Mouse (Mus musculus) myocyte (in vitro differentiated cells): ENCODE measurements around the gene Rabl3. TPM values are rescaled to one million over a fixed set of nuclear protein-coding genes. Genes with fewer than 3 reads are reported as not detected.

Source experiments
- H3K27me3 ChIP-seq: one replicate; pipeline ENCODE4 v1.6.1; 2011; ENCODE audit not compliant: control insufficient read depth, insufficient read depth, insufficient read length
- H3K36me3 ChIP-seq: one replicate; pipeline ENCODE4 v1.6.1; 2011; ENCODE audit not compliant: control insufficient read depth, insufficient read depth
- H3K4me2 ChIP-seq: one replicate; pipeline ENCODE4 v1.6.1; 2011; ENCODE audit warnings: low read depth, control low read depth
- H3K4me3 ChIP-seq: one replicate; pipeline ENCODE4 v1.5.1; 2011; ENCODE audit warnings: mild to moderate bottlenecking, control low read depth, moderate library complexity
- H3K79me2 ChIP-seq: one replicate; pipeline ENCODE4 v1.6.1; 2011; ENCODE audit not compliant: control insufficient read depth, insufficient read depth
- H3ac ChIP-seq: one replicate; pipeline ENCODE4 v1.6.1; 2011; ENCODE audit not compliant: control insufficient read depth, insufficient read length
- CEBPB ChIP-seq: IDR thresholded peaks from 2 replicates; pipeline ENCODE4 v1.6.1; 2011; ENCODE audit warnings: mild to moderate bottlenecking, moderate library complexity; ENCODE audit not compliant: poor library complexity, insufficient read depth, severe bottlenecking
- E2F4 ChIP-seq: IDR thresholded peaks from one replicate; pipeline ENCODE4 v1.6.1; 2011; ENCODE audit warnings: mild to moderate bottlenecking, control low read depth, moderate library complexity; ENCODE audit not compliant: insufficient read depth
- MAX ChIP-seq: IDR thresholded peaks from one replicate; pipeline ENCODE4 v1.6.1; 2011; ENCODE audit warnings: low read depth, mild to moderate bottlenecking, control low read depth
- MYOD1 ChIP-seq, 3 experiments: IDR thresholded peaks; one replicate each; pipeline ENCODE4 v1.6.1; 2011; ENCODE audit warnings: control low read depth in 2 of 3, low read depth in 2 of 3, mild to moderate bottlenecking in 2 of 3, moderate library complexity in 1 of 3; ENCODE audit not compliant: insufficient read length in 2 of 3, control insufficient read depth in 1 of 3
- MYOG ChIP-seq, 3 experiments: IDR thresholded peaks; one replicate each; pipeline ENCODE4 v1.6.1; 2011; ENCODE audit warnings: control low read depth in 2 of 3, low read depth in 2 of 3, mild to moderate bottlenecking in 2 of 3; ENCODE audit not compliant: insufficient read length in 2 of 3, control insufficient read depth in 1 of 3, insufficient read depth in 1 of 3
- POLR2A ChIP-seq: IDR thresholded peaks from one replicate; pipeline ENCODE4 v1.6.1; 2011; ENCODE audit warnings: low read depth, mild to moderate bottlenecking, control low read depth, moderate library complexity; ENCODE audit not compliant: insufficient read length
- POLR2AphosphoS2 ChIP-seq: IDR thresholded peaks from one replicate; pipeline ENCODE4 v1.6.1; 2011; ENCODE audit warnings: low read depth, control low read depth; ENCODE audit not compliant: insufficient read length
- REST ChIP-seq: IDR thresholded peaks from one replicate; pipeline ENCODE4 v1.6.1; 2011; ENCODE audit warnings: mild to moderate bottlenecking, control low read depth, moderate library complexity; ENCODE audit not compliant: insufficient read depth, insufficient read length
- SRF ChIP-seq: IDR thresholded peaks from one replicate; pipeline ENCODE4 v1.6.1; 2011; ENCODE audit warnings: low read depth; ENCODE audit not compliant: control insufficient read depth, insufficient read length
- TCF12 ChIP-seq: IDR thresholded peaks from one replicate; pipeline ENCODE4 v1.6.1; 2011; ENCODE audit warnings: mild to moderate bottlenecking, control low read depth; ENCODE audit not compliant: poor library complexity, insufficient read depth, severe bottlenecking
- TCF3 ChIP-seq: IDR thresholded peaks from one replicate; pipeline ENCODE4 v1.6.1; 2011; ENCODE audit warnings: low read depth, control low read depth; ENCODE audit not compliant: insufficient read length
- USF1 ChIP-seq: IDR thresholded peaks from one replicate; pipeline ENCODE4 v1.6.1; 2011; ENCODE audit warnings: low read depth, mild to moderate bottlenecking, control low read depth, moderate library complexity
- polyA plus RNA-seq: library from polyadenylated mRNA; unstranded; fragments of >200 nt; fragmentation: generic; extraction: Trizol; gene quantifications from one replicate; pipeline ENCODE4 v1.2.1, GENCODE M21; 2012; ENCODE audit warnings: missing spikeins

The Rabl3 gene
- polyA plus RNA-seq, 1 experiment: 6.0 TPM

GRCm38 (mm10) chr16:37552824-37553223 lies 13.1 kb downstream of the Rabl3 start:
- Histone ChIP-seq H3K27me3 (no peaks in the 10 kb centered on the region), H3K4me3 (no peak overlapping the region), H3K4me2 (no peak overlapping the region), H3K36me3 (peaks cover 8% of the 10 kb centered on the region), H3K79me2 (peaks cover 7% of the 10 kb centered on the region), H3ac (no peak overlapping the region)
- no peak for TF ChIP-seq MAX
- no peak for TF ChIP-seq MYOG (IDR thresholded peaks at IDR 0.05; ENCODE audit: control insufficient read depth in 1 of 3, insufficient read depth in 1 of 3, insufficient read length in 2 of 3, low read depth in 2 of 3)
- no peak for TF ChIP-seq MYOD1 (IDR thresholded peaks at IDR 0.05; ENCODE audit: control insufficient read depth in 1 of 3, insufficient read length in 2 of 3, low read depth in 2 of 3)
- TF ChIP-seq USF1: no peak
- no peak for TF ChIP-seq REST
- TF ChIP-seq TCF3: no peak
- no peak for TF ChIP-seq POLR2A
- TF ChIP-seq E2F4: no peak
- TF ChIP-seq POLR2AphosphoS2: no peak
- no peak for TF ChIP-seq SRF
- no peak for TF ChIP-seq CEBPB
- TF ChIP-seq TCF12: no peak

GRCm38 (mm10) chr16:37562414-37562813 lies 22.7 kb downstream of the Rabl3 start:
- H3K4me3 ChIP-seq: no peak overlapping the region
- no peaks in the 10 kb centered on the region for H3K27me3 ChIP-seq
- H3K79me2 ChIP-seq: no peaks in the 10 kb centered on the region
- TF ChIP-seq POLR2A (no peak), MYOG (IDR thresholded peaks at IDR 0.05; ENCODE audit: control insufficient read depth in 1 of 3, insufficient read depth in 1 of 3, insufficient read length in 2 of 3, low read depth in 2 of 3) (no peak), CEBPB (no peak), POLR2AphosphoS2 (no peak), E2F4 (no peak), TCF12 (no peak), MAX (no peak), REST (no peak), USF1 (no peak), TCF3 (no peak), SRF (no peak)
- peaks cover 6% of the 10 kb centered on the region for H3K36me3 ChIP-seq
- H3K4me2 ChIP-seq: no peak overlapping the region
- no peak overlapping the region for H3ac ChIP-seq

GRCm38 (mm10) chr16:37562961-37563360 lies 23.3 kb downstream of the Rabl3 start:
- Histone ChIP-seq H3ac (no peak overlapping the region), H3K79me2 (no peaks in the 10 kb centered on the region), H3K27me3 (no peaks in the 10 kb centered on the region), H3K36me3 (peaks cover under 1% of the 10 kb centered on the region), H3K4me2 (no peak overlapping the region), H3K4me3 (no peak overlapping the region)
- TF ChIP-seq POLR2A: no peak
- no peak for TF ChIP-seq TCF3

- TF ChIP-seq E2F4 (no peak), MYOD1 (IDR thresholded peaks at IDR 0.05; ENCODE audit: control insufficient read depth in 1 of 3, insufficient read length in 2 of 3, low read depth in 2 of 3) (no peak), POLR2A (no peak)
- H3K4me2 ChIP-seq: no peak overlapping the region
- no peaks in the 10 kb centered on the region for H3K27me3 ChIP-seq
Measured at GRCm38 (mm10) chr16:37565117-37565516, 25.4 kb downstream of the Rabl3 start.

GRCm38 (mm10) chr16:37566107-37566506 lies 26.4 kb downstream of the Rabl3 start:
- TF ChIP-seq CEBPB (no peak), TCF12 (no peak), USF1 (no peak), TCF3 (no peak), MYOD1 (IDR thresholded peaks at IDR 0.05; ENCODE audit: control insufficient read depth in 1 of 3, insufficient read length in 2 of 3, low read depth in 2 of 3) (no peak), MAX (no peak), REST (no peak), SRF (no peak), E2F4 (no peak)
- H3K27me3 ChIP-seq: no peaks in the 10 kb centered on the region
- H3K4me3 ChIP-seq: no peak overlapping the region
- no peak overlapping the region for H3K4me2 ChIP-seq
- no peak overlapping the region for H3ac ChIP-seq
- H3K79me2 ChIP-seq: no peaks in the 10 kb centered on the region
- no peaks in the 10 kb centered on the region for H3K36me3 ChIP-seq

More at GRCm38 (mm10) chr16:37565117-37565516, 25.4 kb downstream of the Rabl3 start:
- Histone ChIP-seq H3K4me3 (no peak overlapping the region), H3ac (no peak overlapping the region), H3K36me3 (no peaks in the 10 kb centered on the region), H3K79me2 (no peaks in the 10 kb centered on the region)
